Mouse (Mus musculus) lung, embryonic 14.5 days (tissue): ENCODE measurements at regions not wholly inside any gene's neighbourhood (a gene's known extent, or its start where the extent isn't known, plus 50 kb on each side); places are given as distances from the start of the nearest gene placed in this dataset.

Experiments
- ATAC-seq: fragments of 200-750 bp; cut with Nextera tagmentation; 2 replicates; pipeline ENCODE4 v1.8.0; 2017; ENCODE audit warnings: mild to moderate bottlenecking, moderate TSS enrichment, moderate library complexity; ENCODE audit not compliant: insufficient read depth
- DNase-seq: peaks from one replicate; pipeline ENCODE4 v3.0.0-alpha.2; 2015
- H3K27ac ChIP-seq: fragments of 300-500 bp; sonication (generic); 2 replicates; pipeline ENCODE4 v1.5.1; 2014; ENCODE audit warnings: low read depth, mild to moderate bottlenecking, moderate library complexity
- H3K27me3 ChIP-seq: fragments of 300-500 bp; sonication (generic); 2 replicates; pipeline ENCODE4 v1.6.1; 2014; ENCODE audit warnings: low read length, control low read depth; ENCODE audit not compliant: insufficient read depth
- H3K36me3 ChIP-seq: fragments of 300-500 bp; sonication (generic); 2 replicates; pipeline ENCODE4 v1.6.1; 2014; ENCODE audit warnings: control low read depth; ENCODE audit not compliant: insufficient read depth
- H3K4me1 ChIP-seq: fragments of 300-500 bp; sonication (generic); 2 replicates; pipeline ENCODE4 v1.6.1; 2014; ENCODE audit warnings: antibody characterized with exemption, control low read depth; ENCODE audit not compliant: insufficient read depth
- H3K4me2 ChIP-seq: fragments of 300-500 bp; sonication (generic); 2 replicates; pipeline ENCODE4 v1.6.1; 2014; ENCODE audit warnings: mild to moderate bottlenecking
- H3K4me3 ChIP-seq: fragments of 300-500 bp; sonication (generic); 2 replicates; pipeline ENCODE4 v1.5.1; 2014; ENCODE audit warnings: low read depth, low read length
- H3K9ac ChIP-seq: fragments of 300-500 bp; sonication (generic); 2 replicates; pipeline ENCODE4 v1.6.1; 2014
- H3K9me3 ChIP-seq: fragments of 300-500 bp; sonication (generic); 2 replicates; pipeline ENCODE4 v1.6.1; 2016; ENCODE audit warnings: low read depth, low read length, control low read depth
- CTCF ChIP-seq: IDR thresholded peaks from 2 replicates; pipeline ENCODE4 v1.5.1; 2016; ENCODE audit warnings: antibody characterized with exemption, low read depth
- WGBS: fragments of 180-500 bp; shearing (Covaris S2); extraction: QIAGEN DNeasy Blood & Tissue Kit; methylation state at CpG from one replicate; pipeline ENCODE4 v1.1.7; 2014; 5-methylcytosine and 5-hydroxymethylcytosine counted together

GRCm38 (mm10) chr7:121569248-121569647 lies 137.8 kb downstream of the Usp31 start:
- no peak overlapping the region for H3K9ac ChIP-seq
- H3K4me2 ChIP-seq: no peak overlapping the region
- no peaks in the 10 kb centered on the region for H3K27me3 ChIP-seq
- WGBS: 77% methylated on average over 7 of the region's 7 CpGs
- TF ChIP-seq CTCF: no peak
- H3K9me3 ChIP-seq: no peaks in the 10 kb centered on the region
- DNase-seq (no peak), ATAC-seq (no peak)
- no peaks in the 10 kb centered on the region for H3K4me1 ChIP-seq
- H3K4me3 ChIP-seq: no peak overlapping the region
- H3K36me3 ChIP-seq: no peaks in the 10 kb centered on the region
- H3K27ac ChIP-seq: no peak overlapping the region

- Histone ChIP-seq H3K9me3 (no peaks in the 10 kb centered on the region), H3K36me3 (no peaks in the 10 kb centered on the region), H3K9ac (no peak overlapping the region), H3K4me1 (no peaks in the 10 kb centered on the region), H3K27me3 (no peaks in the 10 kb centered on the region), H3K4me3 (no peak overlapping the region), H3K27ac (no peak overlapping the region), H3K4me2 (no peak overlapping the region)
- DNase-seq (no peak), ATAC-seq (no peak)
- WGBS: 55% methylated on average over 2 of the region's 2 CpGs
- TF ChIP-seq CTCF: no peak
These were observed 139.0 kb downstream of the Usp31 start for GRCm38 (mm10) chr7:121568064-121568463.

- H3K9ac ChIP-seq: no peak overlapping the region
- H3K36me3 ChIP-seq: no peaks in the 10 kb centered on the region
- H3K4me1 ChIP-seq: no peaks in the 10 kb centered on the region
- peak; percentile 71 for TF ChIP-seq CTCF
- no peaks in the 10 kb centered on the region for H3K9me3 ChIP-seq
- no peak for ATAC-seq
- H3K27ac ChIP-seq: no peak overlapping the region
- WGBS: 27% methylated on average over 5 of the region's 5 CpGs
- no peak overlapping the region for H3K4me3 ChIP-seq
- DNase-seq: peak; percentile 51
- H3K27me3 ChIP-seq: no peaks in the 10 kb centered on the region
- no peak overlapping the region for H3K4me2 ChIP-seq
These were observed 143.5 kb downstream of the Usp31 start for GRCm38 (mm10) chr7:121563526-121563925.

- 25% methylated on average over 4 of the region's 4 CpGs for WGBS
- ATAC-seq: peak; percentile 56; the same call in 1 of the 2 replicates
These were observed 151.6 kb downstream of the Usp31 start for GRCm38 (mm10) chr7:121555420-121555819.

More at GRCm38 (mm10) chr7:121555420-121555819, 151.6 kb downstream of the Usp31 start:
- Histone ChIP-seq H3K27me3 (no peaks in the 10 kb centered on the region), H3K36me3 (no peaks in the 10 kb centered on the region), H3K9me3 (no peaks in the 10 kb centered on the region), H3K4me2 (no peak overlapping the region), H3K9ac (no peak overlapping the region), H3K4me1 (no peaks in the 10 kb centered on the region), H3K4me3 (no peak overlapping the region), H3K27ac (no peak overlapping the region)
- peak; percentile 7 for DNase-seq
- TF ChIP-seq CTCF: no peak
